Mouse (Mus musculus): ENCODE measurements around the gene Rars. TPM values are rescaled to one million over a fixed set of nuclear protein-coding genes. Genes with fewer than 3 reads are reported as not detected.

The Rars gene
- 111 and 121 TPM in 2 replicates for polyA plus RNA-seq (2014; fragmentation: Nextera tagmentation; extraction: Ambion mirVana)

DNA sequence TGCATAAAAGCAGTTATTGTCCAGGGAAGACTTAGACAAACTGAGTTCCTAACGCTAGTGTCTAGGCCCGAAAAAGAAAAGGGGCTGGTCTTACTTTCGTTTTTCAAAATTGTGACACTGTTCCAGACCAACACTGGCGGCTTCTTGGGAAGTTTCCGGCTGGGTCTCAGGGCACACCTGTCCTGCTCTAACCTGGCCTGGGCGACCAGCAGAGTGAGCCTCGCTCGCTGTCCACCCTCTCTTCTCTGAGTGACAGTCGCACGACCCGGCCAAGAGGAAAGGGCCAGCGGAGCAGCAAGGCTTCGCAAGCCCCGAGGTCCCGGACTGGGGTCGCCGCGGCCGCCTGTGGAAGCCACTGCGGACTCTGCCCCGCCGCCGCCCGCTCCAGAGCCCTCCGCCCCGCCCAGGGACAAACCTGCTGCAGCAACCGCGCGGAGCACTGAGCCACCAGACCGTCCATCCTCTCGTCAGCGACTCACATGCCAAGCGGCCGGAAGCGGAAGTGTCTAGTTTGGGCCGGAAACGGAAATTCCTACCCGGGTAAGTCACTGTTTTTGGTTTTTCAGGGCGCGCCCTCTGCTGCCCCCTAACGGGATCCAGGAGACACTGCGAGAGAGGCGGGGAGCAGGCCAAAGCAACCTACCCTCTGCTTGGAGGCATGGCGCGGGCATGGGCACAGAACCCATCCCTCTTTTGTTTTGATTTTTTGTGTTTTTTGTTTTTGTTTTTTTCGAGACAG is at the start of gene Rars:
TSS of gene Rars (minus strand) at position 485 of the 739 bp plus-strand sequence.
- 2% methylated on average over 46 of the region's 46 CpGs for WGBS
- peaks cover 3% of the 10 kb centered on the region; the same call in 1 of the 2 replicates for H3K36me3 ChIP-seq (ENCODE audit: control insufficient read depth, insufficient read depth, low read length)
- no peaks in the 10 kb centered on the region for H3K9me3 ChIP-seq (ENCODE audit: control insufficient read depth, low read length)
- H3K27ac ChIP-seq (replicated peaks; ENCODE audit: low read depth, low read length) = no peak within 1 kb of the TSS
- 0 out of 2 replicates have a peak, but pooled peaks cover 4% of the 10 kb centered on the region for H3K4me1 ChIP-seq (ENCODE audit: control insufficient read depth, insufficient read depth, low read length)
- peak within 1 kb of the TSS; percentile 57 for H3K4me2 ChIP-seq (ENCODE audit: low read depth, severe bottlenecking)
- DNase-seq (ENCODE audit: low spot score) = peak; percentile 96
- H3K9ac ChIP-seq (ENCODE audit: low read length) = peak within 1 kb of the TSS; percentile 86
- no peaks in the 10 kb centered on the region for H3K27me3 ChIP-seq (ENCODE audit: control insufficient read depth, insufficient read depth, low read length)
- peak within 1 kb of the TSS; percentile 99 for H3K4me3 ChIP-seq (ENCODE audit: low read depth, low read length)
- peak; percentile 57; the same call in 1 of the 2 replicates for ATAC-seq (ENCODE audit: insufficient number of reproducible peaks, low FRiP score, low TSS enrichment, low read depth)

- Histone ChIP-seq H3K36me3 (ENCODE audit: control insufficient read depth, insufficient read depth, low read length) (no peaks in the 10 kb centered on the region), H3K4me1 (ENCODE audit: control insufficient read depth, insufficient read depth, low read length) (no peaks in the 10 kb centered on the region), H3K9ac (ENCODE audit: low read length) (no peak overlapping the region), H3K27me3 (ENCODE audit: control insufficient read depth, insufficient read depth, low read length) (no peaks in the 10 kb centered on the region), H3K4me2 (ENCODE audit: low read depth, severe bottlenecking) (no peak overlapping the region), H3K4me3 (ENCODE audit: low read depth, low read length) (no peak overlapping the region), H3K9me3 (ENCODE audit: control insufficient read depth, low read length) (no peaks in the 10 kb centered on the region), H3K27ac (replicated peaks; ENCODE audit: low read depth, low read length) (no peak overlapping the region)
- no peak for DNase-seq (ENCODE audit: low spot score)
- ATAC-seq (ENCODE audit: insufficient number of reproducible peaks, low FRiP score, low TSS enrichment, low read depth) = no peak
- 94% methylated on average over 6 of the region's 6 CpGs for WGBS
Measured at GRCm38 (mm10) chr11:35882777-35883176, 48.5 kb upstream of the Rars start.

GRCm38 (mm10) chr11:35878559-35878897 is 44.2 kb upstream of the Rars start:
- ATAC-seq (ENCODE audit: insufficient number of reproducible peaks, low FRiP score, low TSS enrichment, low read depth) = no peak
- no peak overlapping the region for H3K4me3 ChIP-seq (ENCODE audit: low read depth, low read length)
- H3K27ac ChIP-seq (replicated peaks; ENCODE audit: low read depth, low read length) = no peak overlapping the region
- H3K36me3 ChIP-seq (ENCODE audit: control insufficient read depth, insufficient read depth, low read length) = no peaks in the 10 kb centered on the region
- H3K9ac ChIP-seq (ENCODE audit: low read length) = no peak overlapping the region
- H3K4me1 ChIP-seq (ENCODE audit: control insufficient read depth, insufficient read depth, low read length) = no peaks in the 10 kb centered on the region
- DNase-seq (ENCODE audit: low spot score) = no peak
- H3K9me3 ChIP-seq (ENCODE audit: control insufficient read depth, low read length) = no peaks in the 10 kb centered on the region
- H3K4me2 ChIP-seq (ENCODE audit: low read depth, severe bottlenecking) = no peak overlapping the region
- WGBS = 53% methylated on average over 4 of the region's 4 CpGs
- no peaks in the 10 kb centered on the region for H3K27me3 ChIP-seq (ENCODE audit: control insufficient read depth, insufficient read depth, low read length)

GRCm38 (mm10) chr11:35877651-35878558 is 43.6 kb upstream of the Rars start:
- no peak overlapping the region for H3K9ac ChIP-seq (ENCODE audit: low read length)
- no peaks in the 10 kb centered on the region for H3K9me3 ChIP-seq (ENCODE audit: control insufficient read depth, low read length)
- no peaks in the 10 kb centered on the region for H3K36me3 ChIP-seq (ENCODE audit: control insufficient read depth, insufficient read depth, low read length)
- ATAC-seq (ENCODE audit: insufficient number of reproducible peaks, low FRiP score, low TSS enrichment, low read depth) (no peak), DNase-seq (ENCODE audit: low spot score) (peak; percentile 38)
- no peak overlapping the region for H3K27ac ChIP-seq (replicated peaks; ENCODE audit: low read depth, low read length)
- H3K4me1 ChIP-seq (ENCODE audit: control insufficient read depth, insufficient read depth, low read length) = no peaks in the 10 kb centered on the region
- 56% methylated on average over 14 of the region's 14 CpGs for WGBS
- H3K4me2 ChIP-seq (ENCODE audit: low read depth, severe bottlenecking) = no peak overlapping the region
- H3K4me3 ChIP-seq (ENCODE audit: low read depth, low read length) = no peak overlapping the region
- H3K27me3 ChIP-seq (ENCODE audit: control insufficient read depth, insufficient read depth, low read length) = no peaks in the 10 kb centered on the region

- H3K9ac ChIP-seq (ENCODE audit: low read length) = peak overlapping the region; percentile 7; the same call in 1 of the 2 replicates
- no peak for DNase-seq (ENCODE audit: low spot score)
- 50% methylated on average over 21 of the region's 21 CpGs for WGBS
- H3K4me3 ChIP-seq (ENCODE audit: low read depth, low read length) = no peak overlapping the region
- H3K27me3 ChIP-seq (ENCODE audit: control insufficient read depth, insufficient read depth, low read length) = no peaks in the 10 kb centered on the region
- no peak overlapping the region for H3K27ac ChIP-seq (replicated peaks; ENCODE audit: low read depth, low read length)
- H3K4me1 ChIP-seq (ENCODE audit: control insufficient read depth, insufficient read depth, low read length) = no peaks in the 10 kb centered on the region
- no peaks in the 10 kb centered on the region for H3K9me3 ChIP-seq (ENCODE audit: control insufficient read depth, low read length)
- no peak for ATAC-seq (ENCODE audit: insufficient number of reproducible peaks, low FRiP score, low TSS enrichment, low read depth)
- no peaks in the 10 kb centered on the region for H3K36me3 ChIP-seq (ENCODE audit: control insufficient read depth, insufficient read depth, low read length)
- no peak overlapping the region for H3K4me2 ChIP-seq (ENCODE audit: low read depth, severe bottlenecking)
Measured at GRCm38 (mm10) chr11:35873624-35874244, 39.4 kb upstream of the Rars start.

- no peak for DNase-seq (ENCODE audit: low spot score)
- no peak overlapping the region for H3K4me3 ChIP-seq (ENCODE audit: low read depth, low read length)
- H3K9me3 ChIP-seq (ENCODE audit: control insufficient read depth, low read length) = no peaks in the 10 kb centered on the region
- H3K9ac ChIP-seq (ENCODE audit: low read length) = no peak overlapping the region
- ATAC-seq (ENCODE audit: insufficient number of reproducible peaks, low FRiP score, low TSS enrichment, low read depth) = no peak
- H3K4me2 ChIP-seq (ENCODE audit: low read depth, severe bottlenecking) = no peak overlapping the region
- H3K36me3 ChIP-seq (ENCODE audit: control insufficient read depth, insufficient read depth, low read length) = no peaks in the 10 kb centered on the region
- no peaks in the 10 kb centered on the region for H3K27me3 ChIP-seq (ENCODE audit: control insufficient read depth, insufficient read depth, low read length)
- no peak overlapping the region for H3K27ac ChIP-seq (replicated peaks; ENCODE audit: low read depth, low read length)
- no peaks in the 10 kb centered on the region for H3K4me1 ChIP-seq (ENCODE audit: control insufficient read depth, insufficient read depth, low read length)
- WGBS = 64% methylated on average over 9 of the region's 9 CpGs
Measured at GRCm38 (mm10) chr11:35870961-35871360, 36.7 kb upstream of the Rars start.

GRCm38 (mm10) chr11:35866140-35866539 is 31.8 kb upstream of the Rars start:
- H3K9ac ChIP-seq (ENCODE audit: low read length) = no peak overlapping the region
- H3K27ac ChIP-seq (replicated peaks; ENCODE audit: low read depth, low read length) = no peak overlapping the region
- H3K4me2 ChIP-seq (ENCODE audit: low read depth, severe bottlenecking) = no peak overlapping the region
- no peak for ATAC-seq (ENCODE audit: insufficient number of reproducible peaks, low FRiP score, low TSS enrichment, low read depth)
- H3K27me3 ChIP-seq (ENCODE audit: control insufficient read depth, insufficient read depth, low read length) = no peaks in the 10 kb centered on the region
- no peaks in the 10 kb centered on the region for H3K9me3 ChIP-seq (ENCODE audit: control insufficient read depth, low read length)
- no peak overlapping the region for H3K4me3 ChIP-seq (ENCODE audit: low read depth, low read length)
- no peaks in the 10 kb centered on the region for H3K36me3 ChIP-seq (ENCODE audit: control insufficient read depth, insufficient read depth, low read length)
- H3K4me1 ChIP-seq (ENCODE audit: control insufficient read depth, insufficient read depth, low read length) = peaks cover 17% of the 10 kb centered on the region
- WGBS = 87% methylated on average over 7 of the region's 7 CpGs
- no peak for DNase-seq (ENCODE audit: low spot score)

DNA sequence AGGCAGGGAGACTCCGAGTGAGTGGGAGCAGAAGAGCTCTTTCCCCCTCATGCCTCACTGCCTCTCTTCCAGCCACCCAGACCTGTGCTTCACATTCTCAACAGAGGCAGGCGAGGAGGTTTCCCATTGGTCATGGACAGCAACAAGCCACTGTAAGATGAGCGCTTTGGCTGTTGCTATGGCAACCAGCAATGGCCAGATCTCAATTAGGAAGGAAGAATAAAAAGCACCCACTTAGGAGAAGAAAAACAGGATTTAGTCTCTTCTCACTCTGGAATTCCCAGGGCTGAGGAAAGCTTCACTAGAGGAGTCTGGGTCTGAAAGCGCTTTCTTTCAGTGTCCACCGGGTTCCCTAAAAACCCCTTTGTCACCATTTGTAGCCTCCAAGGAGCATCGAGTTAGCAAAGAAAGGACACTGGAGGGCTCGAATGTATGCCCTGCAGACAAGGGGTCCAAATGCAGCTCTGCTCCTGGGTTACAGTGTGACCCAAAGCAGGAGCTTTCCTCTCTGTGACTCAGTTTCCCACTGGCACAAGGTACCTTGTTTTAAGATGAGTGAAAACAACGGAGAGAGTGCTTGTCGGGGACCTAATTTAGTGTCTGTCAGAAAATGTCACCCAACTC is 30.8 kb upstream of the Rars start:
- H3K36me3 ChIP-seq (ENCODE audit: control insufficient read depth, insufficient read depth, low read length) = no peaks in the 10 kb centered on the region
- H3K4me2 ChIP-seq (ENCODE audit: low read depth, severe bottlenecking) = peak overlapping the region; percentile 23
- no peaks in the 10 kb centered on the region for H3K9me3 ChIP-seq (ENCODE audit: control insufficient read depth, low read length)
- H3K27me3 ChIP-seq (ENCODE audit: control insufficient read depth, insufficient read depth, low read length) = no peaks in the 10 kb centered on the region
- WGBS = 29% methylated on average over 9 of the region's 9 CpGs
- ATAC-seq (ENCODE audit: insufficient number of reproducible peaks, low FRiP score, low TSS enrichment, low read depth) (peak; percentile 93), DNase-seq (ENCODE audit: low spot score) (peak; percentile 83)
- H3K4me3 ChIP-seq (ENCODE audit: low read depth, low read length) = no peak overlapping the region
- H3K9ac ChIP-seq (ENCODE audit: low read length) = peak overlapping the region; percentile 32; the same call in 1 of the 2 replicates
- H3K4me1 ChIP-seq (ENCODE audit: control insufficient read depth, insufficient read depth, low read length) = peaks cover 17% of the 10 kb centered on the region
- peak overlapping the region; percentile 79 for H3K27ac ChIP-seq (replicated peaks; ENCODE audit: low read depth, low read length)

Data from limb, embryonic 11.5 days (tissue).